26 mouse cellular contexts compared by ENCODE assay signal in genomic region chr11:48314500-48314899, GRCm38 (mm10).
DNase-seq lines count a peak whose midpoint lies in the region; ATAC-seq and TF ChIP-seq lines count a peak whose summit lies in the region.
"Had no signal": no experiment of that assay in that cellular context is flagged by ENCODE, and none has a peak within 500 bp of the region (broad histone marks: within the 10 kb centered on the region; RNA-seq: fewer than 3 reads in every experiment).

No protein-coding gene starts in this region.

- peak; percentile 12 for DNase-seq in hindbrain, embryonic 10.5 days (ENCODE audit: low spot score)
- peak; percentile 38 for DNase-seq in embryo, embryonic 9.5 days (ENCODE audit: extremely low spot score)
- DNase-seq in hindlimb bud, embryonic 11.5 days (ENCODE audit: extremely low spot score, low read depth, low spot score), result peak; percentile 66
- DNase-seq in limb, embryonic 14.5 days (ENCODE audit: low spot score), result peak; percentile 40
- no peak for DNase-seq in right cerebral cortex, postnatal 4 days
- DNase-seq in adrenal gland, postnatal 14 days, result no peak
- no peak for DNase-seq in retina, postnatal 1 day
- DNase-seq: adrenal gland, adult 8-10 months; cerebellum, adult 11 months; cerebellum, postnatal 10 days; gastrocnemius, postnatal 14 days; heart, adult 11 months; heart, postnatal 4 days; kidney, adult 9 months; kidney, postnatal 10 days; lung, embryonic 14.5 days; lung, postnatal 14 days had no signal

- H3K36me3 ChIP-seq in hindbrain, embryonic 10.5 days, result no peaks in the 10 kb centered on the region
- no peaks in the 10 kb centered on the region for H3K36me3 ChIP-seq in hindbrain, embryonic 12.5 days
- H3K36me3 ChIP-seq in limb, embryonic 14.5 days (ENCODE audit: control insufficient read depth, insufficient read depth, low read length), result no peaks in the 10 kb centered on the region
- H3K36me3 ChIP-seq: heart, embryonic 12.5 days; liver, embryonic 15.5 days; midbrain, embryonic 10.5 days; midbrain, embryonic 15.5 days had no signal

- no peaks in the 10 kb centered on the region for H3K9me3 ChIP-seq in hindbrain, embryonic 10.5 days
- no peaks in the 10 kb centered on the region for H3K9me3 ChIP-seq in hindbrain, embryonic 12.5 days (replicated peaks)
- H3K9me3 ChIP-seq in limb, embryonic 14.5 days (ENCODE audit: control insufficient read depth, low read length), result no peaks in the 10 kb centered on the region
- H3K9me3 ChIP-seq: forebrain, embryonic 13.5 days; heart, embryonic 12.5 days; liver, embryonic 15.5 days; midbrain, embryonic 10.5 days; midbrain, embryonic 15.5 days had no signal

- no peak for TF ChIP-seq POLR2A in limb, embryonic 14.5 days (IDR thresholded peaks at IDR 0.05; ENCODE audit: borderline replicate concordance, extremely low read depth, insufficient read depth, insufficient read length)

- no peaks in the 10 kb centered on the region for H3K27me3 ChIP-seq in hindbrain, embryonic 10.5 days (ENCODE audit: insufficient read depth, poor library complexity, severe bottlenecking)
- no peaks in the 10 kb centered on the region for H3K27me3 ChIP-seq in hindbrain, embryonic 12.5 days
- no peaks in the 10 kb centered on the region for H3K27me3 ChIP-seq in limb, embryonic 14.5 days (ENCODE audit: control insufficient read depth, insufficient read depth, low read length)
- H3K27me3 ChIP-seq: forebrain, embryonic 13.5 days; heart, embryonic 12.5 days; liver, embryonic 15.5 days; midbrain, embryonic 15.5 days had no signal

- ATAC-seq in hindbrain, embryonic 12.5 days (ENCODE audit: low FRiP score), result no peak
- peak; percentile 72; the same call in 1 of the 2 replicates for ATAC-seq in limb, embryonic 14.5 days (ENCODE audit: low FRiP score, low read depth)
- ATAC-seq: activated CD4-positive, CD25-positive, alpha-beta regulatory T cell, adult 4 months; forebrain, embryonic 13.5 days; hindbrain, postnatal 0 days; intestine, embryonic 16.5 days; midbrain, embryonic 15.5 days had no signal

- H3K9ac ChIP-seq in hindbrain, embryonic 12.5 days, result no peak overlapping the region
- H3K9ac ChIP-seq in limb, embryonic 14.5 days (ENCODE audit: low read depth, low read length, severe bottlenecking), result no peak overlapping the region
- H3K9ac ChIP-seq: forebrain, embryonic 13.5 days; heart, embryonic 12.5 days; liver, embryonic 15.5 days; lung, embryonic 14.5 days; midbrain, embryonic 15.5 days had no signal

- no peak overlapping the region for H3K27ac ChIP-seq in hindbrain, embryonic 10.5 days
- H3K27ac ChIP-seq in hindbrain, embryonic 12.5 days, result no peak overlapping the region
- H3K27ac ChIP-seq in limb, embryonic 14.5 days (replicated peaks; ENCODE audit: low read depth, low read length), result no peak overlapping the region
- H3K27ac ChIP-seq: forebrain, embryonic 13.5 days; hindbrain, postnatal 0 days; liver, embryonic 15.5 days; midbrain, embryonic 10.5 days; midbrain, embryonic 15.5 days had no signal

- H3K4me3 ChIP-seq in hindbrain, embryonic 10.5 days, result no peak overlapping the region
- no peak overlapping the region for H3K4me3 ChIP-seq in hindbrain, embryonic 12.5 days
- H3K4me3 ChIP-seq in limb, embryonic 14.5 days (replicated peaks; ENCODE audit: low read length), result no peak overlapping the region
- H3K4me3 ChIP-seq: forebrain, embryonic 13.5 days; heart, embryonic 12.5 days; liver, embryonic 15.5 days; midbrain, embryonic 10.5 days; midbrain, embryonic 15.5 days had no signal

- WGBS in hindbrain, embryonic 10.5 days, result 61% methylated on average over 1 of the region's 1 CpGs
- WGBS in hindbrain, embryonic 12.5 days, result 52% methylated on average over 1 of the region's 1 CpGs
- WGBS in limb, embryonic 14.5 days, result 22% methylated on average over 1 of the region's 1 CpGs

- H3K4me2 ChIP-seq in hindbrain, embryonic 12.5 days (replicated peaks), result no peak overlapping the region
- no peak overlapping the region for H3K4me2 ChIP-seq in limb, embryonic 14.5 days (replicated peaks; ENCODE audit: low read depth, low read length, severe bottlenecking)
- H3K4me2 ChIP-seq: forebrain, embryonic 13.5 days; heart, embryonic 12.5 days; liver, embryonic 15.5 days; lung, embryonic 14.5 days; midbrain, embryonic 15.5 days had no signal

- no peaks in the 10 kb centered on the region for H3K4me1 ChIP-seq in hindbrain, embryonic 10.5 days (replicated peaks)
- H3K4me1 ChIP-seq in hindbrain, embryonic 12.5 days, result no peaks in the 10 kb centered on the region
- H3K4me1 ChIP-seq in limb, embryonic 14.5 days (ENCODE audit: control insufficient read depth, insufficient read depth, low read length), result 0 out of 2 replicates have a peak, but pooled peaks cover 2% of the 10 kb centered on the region
- H3K4me1 ChIP-seq: forebrain, embryonic 13.5 days; heart, embryonic 12.5 days; liver, embryonic 15.5 days; midbrain, embryonic 10.5 days; midbrain, embryonic 15.5 days had no signal

Comparison
In these comparisons a context has a peak if more than half of its experiments do, and no peak if none do; other contexts are left out.
1. DNase-seq: peak in hindbrain, embryonic 10.5 days (single experiment), embryo, embryonic 9.5 days (single experiment), hindlimb bud, embryonic 11.5 days (single experiment) and limb, embryonic 14.5 days (single experiment); none in right cerebral cortex, postnatal 4 days (single experiment), adrenal gland, postnatal 14 days (single experiment) and retina, postnatal 1 day (single experiment).